Mouse (Mus musculus) embryonic fibroblast, embryonic 13.5 days (primary cell): Measurements from ENCODE around the gene Oasl2.

ENCODE experiments used
- CTCF ChIP-seq: IDR thresholded peaks from 2 replicates; pipeline ENCODE4 v1.5.1; 2011; ENCODE audit warnings: mild to moderate bottlenecking, control low read depth, low read length, moderate library complexity, borderline replicate concordance; ENCODE audit not compliant: insufficient read depth
- POLR2A ChIP-seq: IDR thresholded peaks from 2 replicates; pipeline ENCODE4 v1.6.1; 2011; ENCODE audit warnings: low read depth, mild to moderate bottlenecking, control low read depth, low read length, moderate library complexity

GRCm38 (mm10) chr5:114883022-114883421 is 13.7 kb upstream of the Oasl2 start:
- TF ChIP-seq CTCF (no peak), POLR2A (no peak)
